Mouse (Mus musculus): ENCODE measurements around the gene Nt5c2. TPM values are rescaled to one million over a fixed set of nuclear protein-coding genes. Genes with fewer than 3 reads are reported as not detected.
"Not testable (repeated sequence)": the region's sequence is repeated elsewhere in the genome, so short reads cannot be mapped to it uniquely, and the experiment has no call there.

Nt5c2 gene
- polyA plus RNA-seq, 1 experiment from 2014 or later: 107 TPM

DNA sequence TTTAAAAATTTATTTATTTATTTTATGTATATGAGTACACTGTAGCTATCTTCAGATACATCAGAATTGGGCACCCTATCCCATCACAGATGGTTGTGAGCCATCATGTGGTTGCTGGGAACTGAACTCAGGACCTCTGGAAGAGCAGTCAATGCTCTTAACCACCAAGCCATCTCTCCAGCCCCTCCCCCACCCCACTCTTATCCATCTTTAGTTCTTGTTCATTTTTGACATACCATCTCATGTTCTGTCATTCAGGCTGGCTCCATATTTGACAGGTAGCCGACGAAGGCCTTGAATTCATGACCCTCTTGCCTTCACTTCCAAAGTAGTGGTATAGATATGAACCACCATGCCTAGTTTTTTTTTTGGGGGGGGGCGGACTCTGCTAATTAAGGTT lies 36.9 kb downstream of the Nt5c2 start:
- 91% methylated on average over 3 of the region's 3 CpGs for WGBS
- H3K9ac ChIP-seq (ENCODE audit: low read depth, low read length); H3K9me3 ChIP-seq (ENCODE audit: control insufficient read depth, low read length); H3K4me2 ChIP-seq; H3K36me3 ChIP-seq (ENCODE audit: control insufficient read depth, insufficient read depth, low read length); H3K27ac ChIP-seq (ENCODE audit: low read depth, low read length); H3K4me3 ChIP-seq (ENCODE audit: low read depth, low read length); ATAC-seq (replicated peaks; ENCODE audit: low FRiP score); DNase-seq (ENCODE audit: low spot score); H3K27me3 ChIP-seq (replicated peaks; ENCODE audit: control insufficient read depth, insufficient read depth, low read length): not testable (repeated sequence)
- peaks cover 19% of the 10 kb centered on the region for H3K4me1 ChIP-seq (replicated peaks; ENCODE audit: control insufficient read depth, insufficient read depth, low read length)

GRCm38 (mm10) chr19:46977460-46977859 lies 37.5 kb downstream of the Nt5c2 start:
- ATAC-seq (replicated peaks; ENCODE audit: low FRiP score): no peak
- Histone ChIP-seq H3K4me3 (ENCODE audit: low read depth, low read length) (no peak overlapping the region), H3K36me3 (ENCODE audit: control insufficient read depth, insufficient read depth, low read length) (no peaks in the 10 kb centered on the region), H3K4me1 (replicated peaks; ENCODE audit: control insufficient read depth, insufficient read depth, low read length) (peaks cover 13% of the 10 kb centered on the region), H3K9ac (ENCODE audit: low read depth, low read length) (no peak overlapping the region), H3K27me3 (replicated peaks; ENCODE audit: control insufficient read depth, insufficient read depth, low read length) (no peaks in the 10 kb centered on the region), H3K27ac (ENCODE audit: low read depth, low read length) (no peak overlapping the region), H3K9me3 (ENCODE audit: control insufficient read depth, low read length) (no peaks in the 10 kb centered on the region), H3K4me2 (no peak overlapping the region)
- no peak for DNase-seq (ENCODE audit: low spot score)
- 63% methylated on average over 6 of the region's 6 CpGs for WGBS

- DNase-seq (ENCODE audit: low spot score): no peak
- Histone ChIP-seq H3K27ac (ENCODE audit: low read depth, low read length) (no peak overlapping the region), H3K27me3 (replicated peaks; ENCODE audit: control insufficient read depth, insufficient read depth, low read length) (no peaks in the 10 kb centered on the region), H3K36me3 (ENCODE audit: control insufficient read depth, insufficient read depth, low read length) (no peaks in the 10 kb centered on the region), H3K4me3 (ENCODE audit: low read depth, low read length) (no peak overlapping the region), H3K4me1 (replicated peaks; ENCODE audit: control insufficient read depth, insufficient read depth, low read length) (peaks cover 7% of the 10 kb centered on the region), H3K9ac (ENCODE audit: low read depth, low read length) (no peak overlapping the region), H3K9me3 (ENCODE audit: control insufficient read depth, low read length) (no peaks in the 10 kb centered on the region), H3K4me2 (no peak overlapping the region)
- 59% methylated on average over 2 of the region's 2 CpGs for WGBS
- no peak for ATAC-seq (replicated peaks; ENCODE audit: low FRiP score)
Measured at GRCm38 (mm10) chr19:46976743-46977142, 38.2 kb downstream of the Nt5c2 start.

- 80% methylated on average over 8 of the region's 8 CpGs for WGBS
Measured at GRCm38 (mm10) chr19:46975997-46976396, 39.0 kb downstream of the Nt5c2 start.

GRCm38 (mm10) chr19:46975565-46975964 lies 39.4 kb downstream of the Nt5c2 start:
- H3K4me2 ChIP-seq: no peak overlapping the region
- peaks cover 10% of the 10 kb centered on the region for H3K4me1 ChIP-seq (replicated peaks; ENCODE audit: control insufficient read depth, insufficient read depth, low read length)
- no peaks in the 10 kb centered on the region for H3K36me3 ChIP-seq (ENCODE audit: control insufficient read depth, insufficient read depth, low read length)
- WGBS: 67% methylated on average over 4 of the region's 4 CpGs
- no peak overlapping the region for H3K4me3 ChIP-seq (ENCODE audit: low read depth, low read length)
- no peak overlapping the region for H3K27ac ChIP-seq (ENCODE audit: low read depth, low read length)
- no peaks in the 10 kb centered on the region for H3K9me3 ChIP-seq (ENCODE audit: control insufficient read depth, low read length)
- H3K27me3 ChIP-seq (replicated peaks; ENCODE audit: control insufficient read depth, insufficient read depth, low read length): no peaks in the 10 kb centered on the region
- H3K9ac ChIP-seq (ENCODE audit: low read depth, low read length): no peak overlapping the region
- no peak for ATAC-seq (replicated peaks; ENCODE audit: low FRiP score)
- DNase-seq (ENCODE audit: low spot score): no peak

More at GRCm38 (mm10) chr19:46975997-46976396, 39.0 kb downstream of the Nt5c2 start:
- DNase-seq (ENCODE audit: low spot score) (no peak), ATAC-seq (replicated peaks; ENCODE audit: low FRiP score) (no peak)
- H3K27me3 ChIP-seq (replicated peaks; ENCODE audit: control insufficient read depth, insufficient read depth, low read length): no peaks in the 10 kb centered on the region
- H3K36me3 ChIP-seq (ENCODE audit: control insufficient read depth, insufficient read depth, low read length): no peaks in the 10 kb centered on the region
- H3K9me3 ChIP-seq (ENCODE audit: control insufficient read depth, low read length): no peaks in the 10 kb centered on the region
- H3K4me2 ChIP-seq: no peak overlapping the region
- H3K9ac ChIP-seq (ENCODE audit: low read depth, low read length): no peak overlapping the region
- H3K4me3 ChIP-seq (ENCODE audit: low read depth, low read length): no peak overlapping the region
- no peak overlapping the region for H3K27ac ChIP-seq (ENCODE audit: low read depth, low read length)
- peaks cover 10% of the 10 kb centered on the region for H3K4me1 ChIP-seq (replicated peaks; ENCODE audit: control insufficient read depth, insufficient read depth, low read length)

- Histone ChIP-seq H3K36me3 (ENCODE audit: control insufficient read depth, insufficient read depth, low read length) (no peaks in the 10 kb centered on the region), H3K4me1 (replicated peaks; ENCODE audit: control insufficient read depth, insufficient read depth, low read length) (peaks cover 14% of the 10 kb centered on the region)
- no peak for ATAC-seq (replicated peaks; ENCODE audit: low FRiP score)
Measured at GRCm38 (mm10) chr19:46972159-46972558, 42.8 kb downstream of the Nt5c2 start.

GRCm38 (mm10) chr19:46971712-46972111 lies 43.2 kb downstream of the Nt5c2 start:
- H3K36me3 ChIP-seq (ENCODE audit: control insufficient read depth, insufficient read depth, low read length): no peaks in the 10 kb centered on the region
- peaks cover 14% of the 10 kb centered on the region for H3K4me1 ChIP-seq (replicated peaks; ENCODE audit: control insufficient read depth, insufficient read depth, low read length)
- no peak overlapping the region for H3K9ac ChIP-seq (ENCODE audit: low read depth, low read length)
- H3K27ac ChIP-seq (ENCODE audit: low read depth, low read length): peak overlapping the region; percentile 52; the same call in 1 of the 2 replicates
- no peaks in the 10 kb centered on the region for H3K27me3 ChIP-seq (replicated peaks; ENCODE audit: control insufficient read depth, insufficient read depth, low read length)
- ATAC-seq (replicated peaks; ENCODE audit: low FRiP score): no peak
- H3K4me3 ChIP-seq (ENCODE audit: low read depth, low read length): no peak overlapping the region
- no peak overlapping the region for H3K4me2 ChIP-seq
- no peak for DNase-seq (ENCODE audit: low spot score)
- 74% methylated on average over 9 of the region's 9 CpGs for WGBS
- no peaks in the 10 kb centered on the region for H3K9me3 ChIP-seq (ENCODE audit: control insufficient read depth, low read length)

More at GRCm38 (mm10) chr19:46972159-46972558, 42.8 kb downstream of the Nt5c2 start:
- no peak overlapping the region for H3K9ac ChIP-seq (ENCODE audit: low read depth, low read length)
- no peak overlapping the region for H3K4me3 ChIP-seq (ENCODE audit: low read depth, low read length)
- H3K27ac ChIP-seq (ENCODE audit: low read depth, low read length): no peak overlapping the region
- no peaks in the 10 kb centered on the region for H3K27me3 ChIP-seq (replicated peaks; ENCODE audit: control insufficient read depth, insufficient read depth, low read length)
- no peaks in the 10 kb centered on the region for H3K9me3 ChIP-seq (ENCODE audit: control insufficient read depth, low read length)
- WGBS: 89% methylated on average over 3 of the region's 3 CpGs
- no peak overlapping the region for H3K4me2 ChIP-seq
- DNase-seq (ENCODE audit: low spot score): no peak

DNA sequence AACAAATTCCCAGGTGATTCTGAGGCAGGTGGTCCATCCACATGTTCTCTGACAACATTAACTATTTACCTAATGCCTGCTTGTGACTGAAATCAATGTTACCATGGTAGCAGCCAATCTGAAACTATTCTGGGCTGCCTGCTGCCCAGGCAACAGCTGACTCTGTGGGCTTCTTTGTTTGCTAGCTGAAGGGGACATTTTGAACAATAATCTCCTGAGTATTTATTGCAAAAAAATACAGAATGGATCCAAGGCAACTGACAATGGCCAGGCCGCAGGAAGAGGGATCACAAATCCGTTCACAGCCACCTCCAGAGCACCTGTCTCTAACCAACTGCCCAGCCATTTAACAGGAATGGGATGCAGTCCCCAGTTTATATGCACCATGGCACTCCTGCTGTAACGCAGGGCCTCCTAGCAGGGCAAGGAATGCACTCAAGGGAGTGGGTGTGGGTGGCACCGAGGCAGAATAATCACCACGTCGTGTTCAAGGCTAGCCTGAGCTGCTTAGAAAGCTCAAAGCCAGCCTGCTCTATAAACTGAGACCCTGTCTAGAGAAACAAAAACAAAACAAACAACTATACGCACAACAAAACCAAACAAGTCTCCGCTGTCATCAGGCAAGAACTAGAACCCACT lies 43.8 kb downstream of the Nt5c2 start:
- Histone ChIP-seq H3K9ac (ENCODE audit: low read depth, low read length) (no peak overlapping the region), H3K4me2 (peak overlapping the region; percentile 14; the same call in 1 of the 2 replicates), H3K27ac (ENCODE audit: low read depth, low read length) (peak overlapping the region; percentile 52), H3K36me3 (ENCODE audit: control insufficient read depth, insufficient read depth, low read length) (no peaks in the 10 kb centered on the region), H3K9me3 (ENCODE audit: control insufficient read depth, low read length) (no peaks in the 10 kb centered on the region), H3K27me3 (replicated peaks; ENCODE audit: control insufficient read depth, insufficient read depth, low read length) (no peaks in the 10 kb centered on the region), H3K4me3 (ENCODE audit: low read depth, low read length) (no peak overlapping the region), H3K4me1 (replicated peaks; ENCODE audit: control insufficient read depth, insufficient read depth, low read length) (peaks cover 14% of the 10 kb centered on the region)
- ATAC-seq (replicated peaks; ENCODE audit: low FRiP score) (no peak), DNase-seq (ENCODE audit: low spot score) (no peak)
- 71% methylated on average over 8 of the region's 8 CpGs for WGBS

DNA sequence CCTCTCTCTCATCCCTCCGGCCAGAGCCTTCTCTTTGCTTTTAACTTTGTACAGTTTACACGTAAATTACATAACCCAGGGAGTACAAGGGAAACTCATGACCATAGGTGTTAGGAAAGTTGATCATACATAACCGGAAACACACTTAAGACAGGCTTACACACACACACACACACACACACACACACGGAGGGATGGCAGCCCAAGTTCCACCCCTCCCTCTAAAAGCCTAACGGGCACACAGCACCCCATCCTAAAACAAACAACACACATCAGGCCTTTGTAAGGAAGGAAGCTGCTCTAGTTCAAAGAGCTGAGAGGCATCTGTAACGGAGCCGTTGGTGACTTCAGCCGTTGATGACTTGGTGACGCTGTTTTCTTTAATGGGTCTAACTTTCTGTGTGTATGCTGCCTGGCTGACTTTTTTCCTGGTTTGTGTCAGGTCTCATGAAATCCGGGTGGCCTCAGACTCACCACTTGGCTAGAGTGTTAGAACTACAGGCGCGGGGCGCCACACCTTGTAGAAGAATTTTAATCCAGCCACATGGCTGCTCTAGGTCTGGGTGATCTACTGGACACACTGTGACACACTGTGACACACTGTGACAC lies 44.7 kb downstream of the Nt5c2 start:
- peak overlapping the region; percentile 45 for H3K27ac ChIP-seq (ENCODE audit: low read depth, low read length)
- ATAC-seq (replicated peaks; ENCODE audit: low FRiP score): no peak

More for the DNA sequence above, 44.7 kb downstream of the Nt5c2 start:
- Histone ChIP-seq H3K4me2 (no peak overlapping the region), H3K36me3 (ENCODE audit: control insufficient read depth, insufficient read depth, low read length) (no peaks in the 10 kb centered on the region), H3K9ac (ENCODE audit: low read depth, low read length) (no peak overlapping the region), H3K9me3 (ENCODE audit: control insufficient read depth, low read length) (no peaks in the 10 kb centered on the region), H3K4me3 (ENCODE audit: low read depth, low read length) (no peak overlapping the region), H3K27me3 (replicated peaks; ENCODE audit: control insufficient read depth, insufficient read depth, low read length) (no peaks in the 10 kb centered on the region), H3K4me1 (replicated peaks; ENCODE audit: control insufficient read depth, insufficient read depth, low read length) (peaks cover 14% of the 10 kb centered on the region)
- DNase-seq (ENCODE audit: low spot score): no peak
- 70% methylated on average over 13 of the region's 13 CpGs for WGBS

All from liver, embryonic 11.5 days (tissue).